Mouse (Mus musculus): ENCODE measurements around the gene Gm6205.
"Not testable (repeated sequence)": the region's sequence is repeated elsewhere in the genome, so short reads cannot be mapped to it uniquely, and the experiment has no call there.

DNA sequence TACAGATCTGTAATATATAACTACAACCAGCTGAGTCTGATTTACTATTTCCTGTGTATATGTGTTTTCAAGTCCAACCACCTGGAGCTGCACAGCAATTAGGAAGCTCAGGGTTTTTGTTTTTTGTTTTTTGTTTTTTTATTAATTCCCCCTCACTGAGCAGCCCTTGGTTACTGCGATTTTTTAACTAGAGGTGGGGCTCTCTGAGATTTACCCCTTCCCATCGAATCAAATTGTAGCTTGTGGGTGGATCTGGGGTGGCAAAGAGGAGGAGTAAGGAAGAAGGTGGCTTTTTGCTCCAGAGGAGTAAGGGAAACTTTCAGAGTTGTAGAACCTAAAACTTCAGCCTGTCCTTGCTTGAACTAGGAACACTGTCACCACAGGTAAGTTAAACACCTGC is at the start of gene Gm6205:
- not testable (repeated sequence) for TF ChIP-seq MAFK (IDR thresholded peaks at IDR 0.05; ENCODE audit: insufficient replicate concordance, low read length); SIN3A (IDR thresholded peaks at IDR 0.05; ENCODE audit: low read length); CTCF (conservative IDR thresholded peaks at IDR 0.05 in 1 of 2, IDR thresholded peaks at IDR 0.05 in 1 of 2; ENCODE audit: low read depth in 2 of 2, low read length in 2 of 2)

Measured in CH12.LX (cell line).